Mouse (Mus musculus) midbrain, embryonic 16.5 days (tissue): ENCODE measurements around the gene Col1a1. TPM values are rescaled to one million over a fixed set of nuclear protein-coding genes. Genes with fewer than 3 reads are reported as not detected.

Experiments
- ATAC-seq: fragments of 200-750 bp; cut with Nextera tagmentation; 2 replicates; pipeline ENCODE4 v1.8.0; 2017; ENCODE audit warnings: moderate TSS enrichment
- H3K27ac ChIP-seq: fragments of 300-500 bp; sonication (generic); 2 replicates; pipeline ENCODE4 v1.5.1; 2014; ENCODE audit warnings: mild to moderate bottlenecking, low read length, mixed read lengths
- H3K27me3 ChIP-seq: fragments of 300-500 bp; sonication (generic); 2 replicates; pipeline ENCODE4 v1.6.1; 2014; ENCODE audit warnings: low read depth, low read length, mixed read lengths; ENCODE audit not compliant: control insufficient read depth, insufficient read depth
- H3K36me3 ChIP-seq: fragments of 300-500 bp; sonication (generic); 2 replicates; pipeline ENCODE4 v1.6.1; 2014; ENCODE audit warnings: mild to moderate bottlenecking, low read length, moderate library complexity, mixed read lengths; ENCODE audit not compliant: control insufficient read depth, insufficient read depth
- H3K4me1 ChIP-seq: fragments of 300-500 bp; sonication (generic); 2 replicates; pipeline ENCODE4 v1.6.1; 2014; ENCODE audit warnings: mild to moderate bottlenecking, low read length, mixed read lengths; ENCODE audit not compliant: control insufficient read depth, insufficient read depth
- H3K4me2 ChIP-seq: fragments of 300-500 bp; sonication (generic); 2 replicates; pipeline ENCODE4 v1.6.1; 2014; ENCODE audit warnings: mild to moderate bottlenecking, low read length, mixed read lengths
- H3K4me3 ChIP-seq: fragments of 300-500 bp; sonication (generic); 2 replicates; pipeline ENCODE4 v1.5.1; 2014; ENCODE audit warnings: low read depth, mild to moderate bottlenecking, low read length, moderate library complexity, mixed read lengths
- H3K9ac ChIP-seq: fragments of 300-500 bp; sonication (generic); 2 replicates; pipeline ENCODE4 v1.6.1; 2014; ENCODE audit warnings: low read depth, low read length, mixed read lengths
- H3K9me3 ChIP-seq: fragments of 300-500 bp; sonication (generic); replicated peaks from 2 replicates; pipeline ENCODE4 v1.6.1; 2014; ENCODE audit warnings: mild to moderate bottlenecking, low read length, mixed read lengths; ENCODE audit not compliant: control insufficient read depth, poor library complexity, severe bottlenecking
- WGBS: fragments of 180-500 bp; shearing (Covaris S2); extraction: QIAGEN DNeasy Blood & Tissue Kit; methylation state at CpG from one replicate; pipeline ENCODE4 v1.1.7; 2014; 5-methylcytosine and 5-hydroxymethylcytosine counted together
- polyA plus RNA-seq: library from polyadenylated mRNA; unstranded; fragments of >200 nt; fragmentation: Nextera tagmentation; extraction: Ambion mirVana; gene quantifications from 2 replicates; pipeline ENCODE4 v1.2.1, GENCODE M21; 2015

The Col1a1 gene
- 58.1 and 84.6 TPM in 2 replicates for polyA plus RNA-seq

GRCm38 (mm10) chr11:94936045-94936444, at the start of gene Col1a1:
Col1a1 (plus strand) TSS chr11:94936224.
- Histone ChIP-seq H3K4me2 (peak within 1 kb of the TSS; percentile 69), H3K36me3 (no peaks in the 10 kb centered on the region), H3K4me1 (peaks cover 9% of the 10 kb centered on the region), H3K9ac (no peak within 1 kb of the TSS), H3K27me3 (peaks cover 52% of the 10 kb centered on the region), H3K27ac (no peak within 1 kb of the TSS), H3K4me3 (peak within 1 kb of the TSS; percentile 33), H3K9me3 (no peaks in the 10 kb centered on the region)
- WGBS: 16% methylated on average over 17 of the region's 19 CpGs
- no peak for ATAC-seq

- Histone ChIP-seq H3K4me1 (no peaks in the 10 kb centered on the region), H3K4me2 (no peak overlapping the region), H3K36me3 (no peaks in the 10 kb centered on the region), H3K27me3 (no peaks in the 10 kb centered on the region), H3K27ac (no peak overlapping the region), H3K9ac (no peak overlapping the region), H3K9me3 (no peaks in the 10 kb centered on the region), H3K4me3 (no peak overlapping the region)
- no peak for ATAC-seq
- WGBS: 80% methylated on average over 6 of the region's 6 CpGs
Observed at GRCm38 (mm10) chr11:94891155-94891554, 44.9 kb upstream of the Col1a1 start.

- H3K4me3 ChIP-seq: no peak overlapping the region
- no peak overlapping the region for H3K9ac ChIP-seq
- H3K36me3 ChIP-seq: no peaks in the 10 kb centered on the region
- H3K4me1 ChIP-seq: no peaks in the 10 kb centered on the region
- no peaks in the 10 kb centered on the region for H3K9me3 ChIP-seq
- WGBS: 76% methylated on average over 16 of the region's 16 CpGs
- H3K27ac ChIP-seq: no peak overlapping the region
- no peak overlapping the region for H3K4me2 ChIP-seq
- ATAC-seq: no peak
- H3K27me3 ChIP-seq: no peaks in the 10 kb centered on the region
Observed at GRCm38 (mm10) chr11:94896753-94897376, 39.2 kb upstream of the Col1a1 start.

GRCm38 (mm10) chr11:94901231-94901630, 34.8 kb upstream of the Col1a1 start:
- ATAC-seq: no peak
- no peaks in the 10 kb centered on the region for H3K9me3 ChIP-seq
- no peak overlapping the region for H3K9ac ChIP-seq
- H3K4me3 ChIP-seq: no peak overlapping the region
- WGBS: 78% methylated on average over 2 of the region's 2 CpGs
- H3K27me3 ChIP-seq: no peaks in the 10 kb centered on the region
- H3K36me3 ChIP-seq: no peaks in the 10 kb centered on the region
- no peaks in the 10 kb centered on the region for H3K4me1 ChIP-seq
- H3K27ac ChIP-seq: no peak overlapping the region
- no peak overlapping the region for H3K4me2 ChIP-seq

GRCm38 (mm10) chr11:94904306-94904705, 31.7 kb upstream of the Col1a1 start:
- no peaks in the 10 kb centered on the region for H3K27me3 ChIP-seq
- no peak overlapping the region for H3K4me3 ChIP-seq
- H3K4me1 ChIP-seq: no peaks in the 10 kb centered on the region
- ATAC-seq: no peak
- H3K4me2 ChIP-seq: no peak overlapping the region
- 84% methylated on average over 3 of the region's 3 CpGs for WGBS
- no peaks in the 10 kb centered on the region for H3K36me3 ChIP-seq
- no peak overlapping the region for H3K27ac ChIP-seq
- H3K9ac ChIP-seq: no peak overlapping the region
- H3K9me3 ChIP-seq: no peaks in the 10 kb centered on the region

- no peak for ATAC-seq
- WGBS: 91% methylated on average over 5 of the region's 5 CpGs
- H3K36me3 ChIP-seq: no peaks in the 10 kb centered on the region
- no peak overlapping the region for H3K4me3 ChIP-seq
- H3K4me2 ChIP-seq: no peak overlapping the region
- no peak overlapping the region for H3K9ac ChIP-seq
- no peaks in the 10 kb centered on the region for H3K4me1 ChIP-seq
- H3K9me3 ChIP-seq: no peaks in the 10 kb centered on the region
- H3K27ac ChIP-seq: no peak overlapping the region
- no peaks in the 10 kb centered on the region for H3K27me3 ChIP-seq
Observed at GRCm38 (mm10) chr11:94910971-94911370, 25.1 kb upstream of the Col1a1 start.

- no peak overlapping the region for H3K27ac ChIP-seq
- no peaks in the 10 kb centered on the region for H3K27me3 ChIP-seq
- no peaks in the 10 kb centered on the region for H3K9me3 ChIP-seq
- no peak overlapping the region for H3K9ac ChIP-seq
- no peaks in the 10 kb centered on the region for H3K36me3 ChIP-seq
- H3K4me2 ChIP-seq: no peak overlapping the region
- WGBS: 70% methylated on average over 3 of the region's 3 CpGs
- no peaks in the 10 kb centered on the region for H3K4me1 ChIP-seq
- no peak for ATAC-seq
- no peak overlapping the region for H3K4me3 ChIP-seq
Observed at GRCm38 (mm10) chr11:94912568-94912967, 23.5 kb upstream of the Col1a1 start.

- Histone ChIP-seq H3K4me1 (no peaks in the 10 kb centered on the region), H3K9ac (no peak overlapping the region), H3K4me2 (no peak overlapping the region), H3K27me3 (no peaks in the 10 kb centered on the region), H3K36me3 (no peaks in the 10 kb centered on the region), H3K27ac (no peak overlapping the region), H3K4me3 (no peak overlapping the region), H3K9me3 (no peaks in the 10 kb centered on the region)
- ATAC-seq: no peak
- 53% methylated on average over 6 of the region's 6 CpGs for WGBS
Observed at GRCm38 (mm10) chr11:94913302-94914090, 22.5 kb upstream of the Col1a1 start.

GRCm38 (mm10) chr11:94915675-94916403, 20.2 kb upstream of the Col1a1 start:
- Histone ChIP-seq H3K4me1 (no peaks in the 10 kb centered on the region), H3K9ac (no peak overlapping the region), H3K4me3 (no peak overlapping the region), H3K36me3 (no peaks in the 10 kb centered on the region), H3K4me2 (no peak overlapping the region), H3K27me3 (no peaks in the 10 kb centered on the region), H3K27ac (no peak overlapping the region), H3K9me3 (no peaks in the 10 kb centered on the region)
- 32% methylated on average over 11 of the region's 16 CpGs for WGBS
- no peak for ATAC-seq
